Mouse (Mus musculus): ENCODE measurements around the gene Stk33.
"Not testable (repeated sequence)": the region's sequence is repeated elsewhere in the genome, so short reads cannot be mapped to it uniquely, and the experiment has no call there.

Stk33 gene

GRCm38 (mm10) chr7:109438781-109439591, at the start of gene Stk33:
TSS of gene Stk33 (minus strand) at chr7:109439081.
- DNase-seq = peak; percentile 47 to 58

GRCm38 (mm10) chr7:109484221-109484620, 45.3 kb upstream of the Stk33 start:
- no peak for DNase-seq

- DNase-seq = peak; percentile 21 to 44
Observed at GRCm38 (mm10) chr7:109480765-109481197, 41.9 kb upstream of the Stk33 start.

- no peak for DNase-seq
Observed at GRCm38 (mm10) chr7:109477926-109478325, 39.0 kb upstream of the Stk33 start.

- no peak for DNase-seq
Observed at GRCm38 (mm10) chr7:109470700-109471099, 31.8 kb upstream of the Stk33 start.

DNA sequence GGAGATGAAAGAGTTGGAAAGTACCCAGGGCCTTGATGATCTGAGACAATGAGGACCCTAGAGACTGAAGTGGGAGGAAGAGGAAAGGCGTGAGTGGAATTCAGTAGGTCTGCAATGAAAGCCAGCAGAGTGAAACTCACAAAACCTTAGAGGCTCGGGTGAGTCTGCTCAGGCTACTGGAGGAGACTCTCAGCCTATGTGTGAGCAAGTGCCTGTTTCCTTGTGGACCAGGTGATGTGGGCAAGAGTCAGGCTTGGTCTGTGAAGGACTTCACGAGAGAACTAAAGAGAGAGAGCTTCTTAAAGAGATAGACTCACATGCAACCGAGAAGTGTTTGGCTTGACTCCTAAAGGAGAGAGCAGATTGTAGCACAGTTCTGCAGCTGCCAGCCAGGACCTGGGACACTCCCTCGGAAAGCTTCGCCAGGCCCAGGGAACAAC, 29.4 kb upstream of the Stk33 start:
- peak in 1 of 2 experiments; percentile 9 for DNase-seq

GRCm38 (mm10) chr7:109467591-109467990, 28.7 kb upstream of the Stk33 start:
- DNase-seq = no peak

GRCm38 (mm10) chr7:109460698-109461097, 21.8 kb upstream of the Stk33 start:
- no peak for DNase-seq

- no peak for DNase-seq
Observed at GRCm38 (mm10) chr7:109456563-109456962, 17.7 kb upstream of the Stk33 start.

DNA sequence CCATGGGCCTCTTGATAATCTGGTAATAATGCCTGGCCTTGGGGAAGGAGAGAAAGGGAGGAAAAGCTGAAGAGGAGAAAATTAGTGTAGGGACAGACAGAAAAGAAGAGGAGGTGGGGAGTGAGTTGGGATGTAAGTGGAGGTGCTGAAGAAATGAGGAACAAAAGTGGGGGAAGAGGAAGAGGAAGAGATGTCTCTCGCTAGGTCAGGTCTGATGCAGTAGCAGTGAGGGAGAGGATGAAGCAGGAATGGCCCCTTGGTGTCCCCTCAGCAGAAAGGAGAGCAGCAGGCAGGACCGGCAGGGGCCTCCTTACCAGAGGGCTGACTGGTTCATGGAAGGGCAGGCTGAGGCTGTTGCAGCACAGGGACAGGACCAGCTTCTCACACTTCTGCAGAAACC, 16.9 kb upstream of the Stk33 start:
- no peak for DNase-seq

- DNase-seq = no peak
Observed at GRCm38 (mm10) chr7:109454856-109455255, 16.0 kb upstream of the Stk33 start.

DNA sequence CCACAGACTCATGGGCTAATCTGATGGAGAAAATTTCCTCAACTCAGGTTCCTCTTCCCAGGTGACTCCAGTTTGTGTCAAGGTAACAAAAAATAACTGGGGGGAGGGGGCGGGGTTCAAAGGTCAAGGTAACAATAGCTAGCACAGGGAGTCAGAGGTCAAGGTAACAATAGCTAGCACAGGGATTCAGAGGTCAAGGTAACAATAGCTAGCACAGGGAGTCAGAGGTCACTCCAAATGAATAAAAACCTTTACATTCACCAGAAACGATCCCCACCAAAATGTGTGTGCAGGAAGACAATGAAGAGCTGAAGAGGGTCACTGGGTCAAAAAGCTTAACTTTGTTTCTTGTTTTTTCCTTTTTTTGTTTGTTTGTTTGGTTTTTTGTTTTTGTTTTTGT, 9.2 kb upstream of the Stk33 start:
- no peak for DNase-seq

DNA sequence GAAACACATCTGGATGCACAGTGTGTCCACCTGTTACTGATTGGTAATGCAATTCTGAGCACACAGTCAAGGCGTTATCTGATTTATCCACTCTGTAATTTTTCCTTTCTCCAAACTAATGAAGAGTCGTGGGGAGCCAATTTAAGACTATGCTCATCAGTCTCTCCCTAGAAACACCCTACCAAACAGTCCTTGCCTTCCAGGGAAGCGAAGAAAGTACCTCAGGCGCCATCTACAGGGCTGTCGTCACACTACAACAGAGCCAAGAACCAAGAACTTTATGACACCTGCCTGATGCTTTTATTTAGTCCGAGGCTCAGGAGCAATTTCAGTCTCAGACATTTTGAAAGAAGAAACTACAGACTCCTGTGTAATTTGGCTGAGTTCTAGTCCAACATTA, 6.1 kb upstream of the Stk33 start:
- DNase-seq = peak in 1 of 2 experiments; percentile 42

GRCm38 (mm10) chr7:109442739-109443138, 3.9 kb upstream of the Stk33 start:
- DNase-seq = no peak

DNA sequence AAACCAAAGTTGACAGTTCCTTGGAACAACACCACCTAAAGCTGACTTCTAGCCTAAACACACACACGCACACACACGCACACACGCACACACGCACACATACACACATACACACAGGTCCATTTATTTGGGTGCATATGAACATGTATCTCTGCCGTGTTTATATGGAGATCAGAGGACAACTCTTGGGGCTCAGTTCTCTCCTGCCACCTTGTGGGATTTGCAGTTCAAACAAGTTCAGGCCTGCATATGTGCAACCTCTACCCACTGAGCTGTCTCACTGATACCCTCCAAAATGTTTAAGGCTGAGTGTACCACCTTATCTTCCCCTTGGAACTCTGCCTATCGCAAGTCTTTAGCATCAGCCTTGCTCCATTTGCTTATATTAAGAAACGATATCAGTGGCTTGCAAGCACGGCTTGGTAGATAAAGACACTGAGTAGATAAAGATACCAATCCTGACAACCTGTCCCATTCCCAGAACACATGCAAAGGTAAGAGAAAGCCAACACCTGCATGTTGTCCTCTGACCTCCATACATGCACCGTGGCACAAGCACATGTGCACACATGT, 1.9 kb upstream of the Stk33 start:
- no peak for DNase-seq

- no peak for DNase-seq
Observed at GRCm38 (mm10) chr7:109424422-109425159, 14.3 kb downstream of the Stk33 start.

GRCm38 (mm10) chr7:109422803-109423202, 16.1 kb downstream of the Stk33 start:
- no peak for DNase-seq

GRCm38 (mm10) chr7:109405491-109405890, 33.4 kb downstream of the Stk33 start:
- no peak for DNase-seq

DNA sequence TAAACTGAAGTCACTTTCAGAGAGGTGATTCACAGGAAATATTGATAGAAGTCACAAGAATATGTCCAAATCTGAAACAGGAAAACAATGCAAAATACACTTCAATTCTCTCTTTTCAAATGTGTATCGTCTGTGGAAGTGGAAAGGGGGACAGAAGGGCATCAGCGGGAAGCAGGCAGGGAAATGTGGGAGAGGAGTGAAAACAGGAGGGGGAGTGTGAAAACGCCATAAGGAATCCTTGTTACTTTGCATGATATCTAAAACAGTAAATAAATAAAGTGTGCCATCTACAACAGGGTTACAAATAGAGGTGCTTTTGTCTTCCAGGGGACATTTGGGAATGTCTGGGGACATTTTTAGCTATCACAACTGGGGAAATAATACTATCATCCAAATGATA, 39.6 kb downstream of the Stk33 start:
- DNase-seq = no peak

DNA sequence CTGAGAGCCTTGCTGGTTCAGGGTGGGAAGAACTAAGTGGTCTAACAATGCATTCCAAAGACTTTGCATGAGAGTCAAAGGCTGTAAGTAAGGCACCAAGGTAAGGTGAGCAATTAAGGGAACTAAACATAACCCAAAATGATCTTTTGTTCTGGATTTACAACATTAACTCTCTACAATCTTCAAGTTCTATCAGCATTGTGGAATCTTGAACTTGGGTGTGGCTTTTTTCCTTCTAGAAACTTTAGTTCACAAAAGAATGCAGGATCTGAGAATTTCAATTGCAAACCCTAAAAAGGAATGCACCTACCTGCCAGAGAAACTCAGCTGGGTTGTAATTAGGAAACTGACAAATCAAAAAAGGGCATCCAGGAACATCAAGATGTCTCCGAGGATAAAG, 57.8 kb downstream of the Stk33 start:
- no peak for DNase-seq

GRCm38 (mm10) chr7:109373556-109373955, 65.3 kb downstream of the Stk33 start:
- not testable (repeated sequence) for DNase-seq

GRCm38 (mm10) chr7:109358435-109359187, 80.3 kb downstream of the Stk33 start:
- no peak for DNase-seq

- DNase-seq = no peak
Observed at GRCm38 (mm10) chr7:109357877-109358276, 81.0 kb downstream of the Stk33 start.
